Mouse (Mus musculus): ENCODE measurements around the gene Msi2.

DNA sequence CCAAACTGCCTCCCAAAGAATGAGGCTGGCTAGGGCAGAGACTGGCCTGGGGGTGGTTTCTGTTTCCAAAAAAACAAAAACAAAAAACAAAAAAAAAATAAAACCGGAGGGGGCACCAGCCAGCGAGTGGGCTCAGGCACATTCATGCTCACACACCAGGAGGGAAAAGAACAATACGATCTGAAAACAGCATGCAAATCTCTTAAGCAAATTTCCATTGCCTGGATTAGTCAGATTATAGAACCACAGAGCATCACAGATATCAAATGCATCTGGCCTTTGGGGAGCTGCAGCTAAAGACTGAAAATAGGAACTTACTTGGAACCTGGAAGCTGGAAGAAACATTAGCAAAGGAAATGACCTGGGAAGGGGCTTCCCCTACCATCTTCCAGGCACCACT is 370.3 kb downstream of the Msi2 start:
- TF ChIP-seq CTCF (IDR thresholded peaks at IDR 0.05; ENCODE audit: low read depth, low read length) (no peak), POLR2A (IDR thresholded peaks at IDR 0.05; ENCODE audit: extremely low read depth, insufficient read depth, low read length) (no peak)
